Mouse (Mus musculus): ENCODE measurements around the gene Olfr846. TPM values are rescaled to one million over a fixed set of nuclear protein-coding genes. Genes with fewer than 3 reads are reported as not detected.

Gene Olfr846
- polyA plus RNA-seq (2012; rRNA removed) = not detected in 2 replicates

DNA sequence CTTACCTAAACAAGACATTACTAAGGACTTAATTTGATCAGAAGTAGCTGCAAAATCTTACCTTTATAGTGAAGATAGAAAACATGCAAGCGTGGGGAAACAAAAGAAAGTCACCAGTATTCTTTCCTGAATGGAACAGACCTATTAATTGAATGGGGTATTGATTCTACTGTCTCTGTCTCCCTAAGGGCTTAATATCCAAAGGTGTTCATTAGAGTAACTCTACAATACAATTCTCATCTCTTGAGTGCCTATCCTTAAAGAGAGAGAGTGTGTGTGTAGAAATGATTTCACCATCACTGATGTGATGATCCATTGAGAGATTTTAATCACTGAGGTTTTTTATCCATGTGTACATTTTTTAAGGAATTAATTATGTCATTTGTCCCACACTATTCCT lies at the start of gene Olfr846:
Olfr846 (minus strand) TSS at position 101 of the 400 bp plus-strand sequence.
- WGBS = 42% methylated on average over 1 of the region's 1 CpGs
- DNase-seq (ENCODE audit: low read depth, low spot score) = no peak

DNA sequence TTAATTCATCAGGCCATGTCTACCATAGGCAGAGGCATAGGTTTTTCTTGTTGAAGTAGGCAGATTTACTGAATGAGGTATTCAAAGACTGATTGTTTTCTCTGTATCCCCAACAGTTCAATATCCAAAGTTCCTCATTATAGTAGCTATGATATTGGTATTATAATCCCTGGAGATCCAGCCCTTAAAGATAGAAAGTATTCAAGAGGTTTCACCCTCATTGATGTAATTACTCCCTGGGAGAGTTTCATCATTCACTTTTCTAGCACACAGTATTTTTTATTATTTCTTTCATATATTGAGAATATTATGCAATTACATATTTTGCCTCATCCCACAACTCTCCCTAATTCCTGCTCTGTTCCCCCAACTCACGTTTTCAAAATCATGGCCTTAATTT lies 14.8 kb upstream of the Olfr846 start, which contains the start of gene Olfr847:
Olfr847 (minus strand) TSS at position 101 of the 400 bp plus-strand sequence.
- no peak for DNase-seq (ENCODE audit: low read depth, low spot score)
- WGBS = 59% methylated on average over 1 of the region's 1 CpGs

DNA sequence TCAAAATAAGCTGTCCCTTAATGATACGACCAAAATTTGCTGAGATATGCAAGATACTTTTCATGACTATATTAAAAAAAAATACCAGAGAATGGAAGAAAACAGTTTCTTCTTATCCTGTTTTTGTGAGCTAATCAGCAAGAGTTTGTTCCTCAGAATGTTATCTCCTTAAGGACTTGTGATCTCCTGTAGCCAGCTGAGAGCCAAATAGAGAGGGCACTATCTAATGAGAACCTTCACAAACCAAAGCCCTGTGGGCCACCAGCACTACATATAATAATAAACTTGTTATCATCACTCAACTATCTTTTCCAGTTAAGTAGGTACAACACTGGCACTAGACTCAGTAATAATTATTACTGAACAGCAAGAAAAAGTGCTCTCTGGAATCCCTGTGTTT lies 27.6 kb downstream of the Olfr846 start, which contains the start of gene Olfr845:
Olfr845 (plus strand) TSS at position 301 of the 400 bp plus-strand sequence.
- 70% methylated on average over 1 of the region's 1 CpGs for WGBS
- no peak for DNase-seq (ENCODE audit: low read depth, low spot score)

DNA sequence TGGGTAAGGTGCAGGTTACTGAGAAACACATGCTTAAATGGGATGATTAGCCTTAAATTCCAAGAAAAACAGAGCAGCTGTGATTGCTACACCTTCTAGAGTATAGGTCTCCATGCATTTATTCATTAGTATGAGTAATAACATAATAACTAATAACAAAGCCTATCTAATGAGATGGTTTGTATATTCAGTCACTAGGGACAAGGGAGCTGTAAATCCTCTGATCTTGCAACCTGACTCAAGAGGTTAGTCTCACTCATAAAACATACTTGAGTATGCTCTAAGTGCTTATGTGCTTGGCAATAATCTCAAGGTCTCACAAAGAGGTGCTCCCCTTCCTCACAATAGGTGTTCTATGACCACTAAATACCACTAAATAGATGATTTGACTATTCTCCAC lies 47.8 kb downstream of the Olfr846 start, which contains the start of gene Olfr844:
Olfr844 (plus strand) TSS at position 301 of the 400 bp plus-strand sequence.
- DNase-seq (ENCODE audit: low read depth, low spot score) = no peak

Other genes with a start within 250 kb of the Olfr846 start
- not detected in 2 replicates for gene Olfr836, start 243.6 kb downstream of the Olfr846 start, polyA plus RNA-seq (2012; rRNA removed)
- not detected in 2 replicates for gene Olfr837, start 227.7 kb downstream of the Olfr846 start, polyA plus RNA-seq (2012; rRNA removed)
- gene Olfr839-ps1, start 186.7 kb downstream of the Olfr846 start, polyA plus RNA-seq (2012; rRNA removed) = not detected in 2 replicates
- gene Olfr843, start 112.0 kb downstream of the Olfr846 start, polyA plus RNA-seq (2012; rRNA removed) = not detected in 2 replicates
- gene Olfr844, start 47.7 kb downstream of the Olfr846 start, polyA plus RNA-seq (2012; rRNA removed) = not detected in 2 replicates
- not detected in 2 replicates for gene Olfr845, start 27.5 kb downstream of the Olfr846 start, polyA plus RNA-seq (2012; rRNA removed)
- not detected in 2 replicates for gene Olfr847, start 14.7 kb upstream of the Olfr846 start, polyA plus RNA-seq (2012; rRNA removed)
- not detected in 2 replicates for gene Olfr849, start 76.3 kb upstream of the Olfr846 start, polyA plus RNA-seq (2012; rRNA removed)
- gene Olfr850, start 114.2 kb upstream of the Olfr846 start, polyA plus RNA-seq (2012; rRNA removed) = not detected in 2 replicates
- gene Olfr851, start 129.3 kb upstream of the Olfr846 start, polyA plus RNA-seq (2012; rRNA removed) = not detected in 2 replicates
- gene Olfr853, start 177.1 kb upstream of the Olfr846 start, polyA plus RNA-seq (2012; rRNA removed) = not detected in 2 replicates
- not detected in 2 replicates for gene Olfr854, start 203.4 kb upstream of the Olfr846 start, polyA plus RNA-seq (2012; rRNA removed)
- gene Olfr855, start 218.6 kb upstream of the Olfr846 start, polyA plus RNA-seq (2012; rRNA removed) = not detected in 2 replicates